Mouse (Mus musculus) heart, adult 2 months (tissue): ENCODE data around the gene Slc19a2.

Experiments used
- CTCF ChIP-seq: fragments of 200-600 bp; IDR thresholded peaks from 2 replicates; pipeline ENCODE4 v1.8.1; 2022; ENCODE audit warnings: antibody characterized with exemption, mild to moderate bottlenecking, moderate library complexity
- EP300 ChIP-seq: fragments of 200-500 bp; IDR thresholded peaks from 2 replicates; pipeline ENCODE4 v1.6.1; 2011; ENCODE audit warnings: low read depth, low read length, control low read depth; ENCODE audit not compliant: insufficient read depth
- POLR2A ChIP-seq: fragments of 200-500 bp; IDR thresholded peaks from 2 replicates; pipeline ENCODE4 v1.6.1; 2011; ENCODE audit warnings: mild to moderate bottlenecking, low read depth, low read length, control low read depth; ENCODE audit not compliant: insufficient read depth

DNA sequence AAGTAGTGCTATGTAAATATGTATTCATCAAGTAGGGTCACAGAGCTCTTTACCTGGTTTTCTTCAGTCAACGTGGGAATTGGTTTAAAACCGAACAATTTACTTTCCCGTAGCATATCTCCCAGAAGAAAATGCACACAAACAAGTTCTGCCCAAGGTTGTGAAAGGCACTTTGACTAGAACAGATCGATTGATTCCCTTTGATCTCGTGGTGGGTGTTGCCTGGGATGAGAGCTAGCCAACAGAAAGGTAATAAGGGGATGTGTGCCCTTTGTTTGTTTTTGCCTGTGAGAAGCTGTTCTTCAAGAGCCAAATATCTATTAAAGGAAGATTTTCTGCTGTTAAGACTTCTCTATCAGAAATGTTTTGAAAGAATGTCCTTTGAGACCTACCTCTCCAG, 3.7 kb downstream of the Slc19a2 start:
- TF ChIP-seq CTCF (no peak), POLR2A (no peak), EP300 (no peak)
